Mouse (Mus musculus) left cerebral cortex, postnatal 4 days (tissue): Measurements from ENCODE around the gene Slc34a2. TPM values are rescaled to one million over a fixed set of nuclear protein-coding genes. Genes with fewer than 3 reads are reported as not detected.
A peak's percentile ranks its signal among the peaks of the same experiment; 100 is the strongest.

Experiments used
- DNase-seq: peaks from one replicate; pipeline ENCODE4 v3.0.0-alpha.2; 2022
- intact Hi-C: fragments of 180-260 bp; cut with DNase I; formaldehyde crosslinking; loops from one replicate; pipeline ENCODE4 v1.15.1; 2025
- total RNA-seq, 2 experiments: library from RNA; stranded (reverse); gene quantifications; 2 replicates each; pipeline ENCODE4 v1.2.3; 2021

Slc34a2 gene
- total RNA-seq, 2 experiments from 2014 or later: 0.14 TPM; not detected in 1

DNA sequence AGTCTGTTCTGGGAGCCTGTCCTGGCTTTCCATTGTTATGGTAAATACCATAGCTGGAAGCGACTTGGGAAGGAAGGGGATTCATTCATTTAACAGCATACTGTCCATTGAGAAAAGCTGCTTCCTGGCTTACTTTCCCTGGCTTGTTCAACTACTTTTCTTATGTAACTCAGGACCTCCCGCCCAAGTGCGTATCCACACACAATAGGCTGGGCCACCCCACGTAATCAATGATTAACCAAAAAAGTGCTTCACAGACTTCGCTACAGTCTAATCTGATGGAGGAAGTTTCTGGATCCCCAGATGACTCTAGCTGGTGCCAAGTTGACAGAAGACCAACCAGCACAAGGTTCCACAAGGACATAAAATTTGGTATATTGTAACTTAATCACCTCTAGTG lies 14.0 kb upstream of the Slc34a2 start:
- no peak for DNase-seq
- intact Hi-C loops: no loop called here

GRCm38 (mm10) chr5:53025276-53025973 lies 12.5 kb upstream of the Slc34a2 start:
- intact Hi-C loops: no loop called here
- DNase-seq: peak; percentile 16

- DNase-seq: no peak
- intact Hi-C loops: no loop called here
Measured at GRCm38 (mm10) chr5:53031346-53031745, 6.5 kb upstream of the Slc34a2 start.

DNA sequence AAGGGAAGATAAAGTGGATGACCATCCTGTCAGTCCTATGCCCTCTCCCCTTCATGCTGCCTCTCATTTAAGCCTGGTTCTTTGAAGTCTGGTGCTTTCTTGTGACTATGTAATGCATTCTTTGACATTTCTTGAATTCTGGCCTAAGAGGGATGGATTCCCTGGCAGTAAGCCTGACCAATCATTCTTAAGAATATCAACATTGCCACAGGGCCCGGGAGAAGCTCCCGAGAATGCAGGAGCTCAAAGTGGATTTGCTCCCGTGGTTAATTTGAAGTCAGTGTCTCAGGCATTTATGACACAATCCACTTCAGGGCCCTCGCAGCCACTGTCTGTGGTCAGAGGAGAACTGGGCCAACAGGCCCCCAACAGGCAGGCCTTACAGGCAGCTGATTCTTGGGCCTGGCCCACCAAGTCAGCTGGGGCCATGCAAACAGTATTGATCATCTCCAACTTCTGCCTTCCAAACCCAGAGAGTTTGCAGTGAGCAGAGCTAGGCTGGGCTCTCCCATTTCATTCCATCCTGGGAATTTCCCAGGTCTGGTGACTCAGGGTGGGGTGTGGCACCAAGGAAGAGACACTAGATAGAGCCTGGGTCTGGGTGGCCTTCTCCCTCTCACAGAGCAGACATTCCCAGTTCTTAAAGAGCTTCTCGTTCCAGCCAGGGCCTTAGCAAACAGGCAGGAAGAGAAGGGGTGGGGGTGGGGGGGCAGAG lies 4.3 kb downstream of the Slc34a2 start:
- DNase-seq: no peak
- intact Hi-C loops: no loop called here

GRCm38 (mm10) chr5:53042771-53043371 lies 5.0 kb downstream of the Slc34a2 start:
- DNase-seq: no peak

GRCm38 (mm10) chr5:53043716-53044115 lies 5.8 kb downstream of the Slc34a2 start:
- DNase-seq: no peak
- intact Hi-C loops: no loop called here

More at GRCm38 (mm10) chr5:53042771-53043371, 5.0 kb downstream of the Slc34a2 start:
- intact Hi-C loops: no loop called here

DNA sequence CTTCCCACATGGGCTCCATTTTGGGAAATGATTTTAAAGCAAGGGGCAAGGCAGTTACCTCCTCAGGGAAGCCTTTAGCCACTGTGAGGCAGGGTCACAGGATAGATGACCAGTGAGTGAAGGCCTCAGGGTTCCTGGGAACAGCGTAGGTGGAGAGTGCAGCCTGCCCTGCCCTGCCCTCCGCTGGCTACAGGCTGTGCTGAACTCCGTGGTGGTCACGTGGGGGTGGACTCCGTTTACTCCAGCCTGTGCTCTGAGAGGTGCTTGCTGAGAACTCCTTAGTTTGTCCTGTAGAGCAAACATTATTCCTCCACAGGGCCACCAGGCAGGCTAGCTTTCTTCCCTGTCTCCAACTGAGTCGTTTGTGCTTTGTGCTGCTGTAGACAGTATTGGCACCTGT lies 10.1 kb downstream of the Slc34a2 start:
- intact Hi-C loops: no loop called here
- DNase-seq: no peak

GRCm38 (mm10) chr5:53048599-53048998 lies 10.7 kb downstream of the Slc34a2 start:
- no peak for DNase-seq
- intact Hi-C loops: no loop called here

GRCm38 (mm10) chr5:53049046-53049445 lies 11.2 kb downstream of the Slc34a2 start:
- DNase-seq: no peak
- intact Hi-C loops: no loop called here

DNA sequence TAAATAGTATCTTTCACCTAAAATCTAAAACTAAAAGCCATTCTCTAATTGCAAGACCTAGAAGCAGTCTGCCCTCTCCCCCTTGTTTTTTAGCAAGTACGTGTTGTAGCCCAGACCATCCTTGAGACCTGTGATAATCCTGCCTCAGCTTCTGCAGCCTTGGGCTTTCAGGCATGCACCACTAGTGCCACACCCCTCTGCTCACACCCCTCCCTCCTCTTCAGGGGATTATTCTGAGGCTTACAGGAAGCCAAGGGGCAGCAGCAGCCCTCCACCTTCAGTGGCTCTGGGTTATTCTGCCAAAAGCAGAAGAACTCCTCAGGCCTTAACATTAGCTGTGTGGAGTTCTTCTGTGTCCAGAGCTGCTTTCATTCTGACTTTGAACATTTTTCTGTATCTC lies 13.1 kb downstream of the Slc34a2 start:
- DNase-seq: no peak
- intact Hi-C loops: no loop called here

- DNase-seq: no peak
Measured at GRCm38 (mm10) chr5:53053246-53053645, 15.4 kb downstream of the Slc34a2 start.

GRCm38 (mm10) chr5:53061532-53062130 lies 23.8 kb downstream of the Slc34a2 start:
- intact Hi-C loops: no loop called here
- no peak for DNase-seq

More at GRCm38 (mm10) chr5:53053246-53053645, 15.4 kb downstream of the Slc34a2 start:
- intact Hi-C loops: no loop called here

DNA sequence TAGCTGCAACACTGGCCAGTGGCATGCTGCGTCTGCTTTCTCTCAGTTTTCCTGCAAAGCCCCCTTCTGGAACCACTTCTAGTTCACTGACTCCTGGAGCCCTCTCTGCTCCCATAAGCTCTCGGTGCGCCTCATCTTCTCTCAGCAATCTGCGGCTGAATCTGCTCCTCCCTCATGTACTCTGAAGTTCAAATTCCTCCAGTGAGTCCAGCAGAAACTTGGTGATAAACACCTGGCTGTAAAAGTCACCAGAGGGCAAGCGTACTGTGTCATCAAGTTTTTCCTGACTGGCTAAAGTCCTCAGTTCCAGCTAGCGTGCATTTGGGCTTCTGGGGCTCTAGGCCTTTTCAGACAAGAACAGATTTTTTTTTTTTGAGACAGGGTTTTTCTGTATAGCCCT lies 36.7 kb downstream of the Slc34a2 start:
- intact Hi-C loops: no loop called here
- DNase-seq: no peak

DNA sequence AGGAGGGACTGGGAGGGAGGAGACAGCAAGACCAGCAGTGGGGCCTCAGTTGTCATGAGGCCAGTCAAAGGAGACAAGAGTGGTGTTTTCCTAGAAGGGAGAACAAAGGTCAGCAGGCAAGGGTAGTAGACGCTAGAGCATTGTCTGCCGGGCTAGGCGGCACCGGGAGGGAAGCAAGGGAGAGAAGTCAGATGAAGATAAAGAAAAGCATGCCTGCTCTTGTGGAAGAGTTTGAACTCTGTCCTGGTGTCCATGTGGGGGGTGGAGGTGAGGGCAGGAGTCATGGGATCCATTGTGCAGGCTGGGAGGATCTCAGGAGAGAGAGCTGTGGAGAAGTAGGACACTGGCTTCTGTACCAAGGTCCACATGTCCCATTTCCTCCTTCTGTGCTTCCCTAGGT lies 40.6 kb downstream of the Slc34a2 start:
- no peak for DNase-seq
- intact Hi-C loops: no loop called here

- no peak for DNase-seq
- intact Hi-C loops: no loop called here
Measured at GRCm38 (mm10) chr5:53087452-53087851, 49.6 kb downstream of the Slc34a2 start.

DNA sequence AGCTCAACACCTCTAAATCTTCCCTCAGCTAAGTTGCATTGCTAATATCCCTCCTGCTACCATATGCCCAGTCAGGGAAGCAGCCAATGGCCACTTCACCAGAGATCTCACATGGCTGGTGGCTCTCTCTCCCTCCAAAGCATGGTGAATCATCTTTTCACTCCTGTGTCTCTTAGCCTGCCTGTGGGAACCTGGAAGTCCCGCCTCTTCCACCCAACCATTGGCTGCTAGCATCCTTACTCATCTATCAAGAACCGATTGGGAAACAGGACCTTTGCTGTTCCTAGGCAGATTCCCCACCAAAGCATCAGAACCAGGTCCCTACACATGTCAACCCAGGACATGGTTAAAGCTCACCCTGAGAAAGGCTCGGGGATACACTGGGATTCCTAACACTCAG lies 53.5 kb downstream of the Slc34a2 start:
- intact Hi-C loops: no loop called here
- DNase-seq: no peak

GRCm38 (mm10) chr5:53101848-53102473 lies 64.1 kb downstream of the Slc34a2 start:
- intact Hi-C loops: no loop called here
- no peak for DNase-seq

DNA sequence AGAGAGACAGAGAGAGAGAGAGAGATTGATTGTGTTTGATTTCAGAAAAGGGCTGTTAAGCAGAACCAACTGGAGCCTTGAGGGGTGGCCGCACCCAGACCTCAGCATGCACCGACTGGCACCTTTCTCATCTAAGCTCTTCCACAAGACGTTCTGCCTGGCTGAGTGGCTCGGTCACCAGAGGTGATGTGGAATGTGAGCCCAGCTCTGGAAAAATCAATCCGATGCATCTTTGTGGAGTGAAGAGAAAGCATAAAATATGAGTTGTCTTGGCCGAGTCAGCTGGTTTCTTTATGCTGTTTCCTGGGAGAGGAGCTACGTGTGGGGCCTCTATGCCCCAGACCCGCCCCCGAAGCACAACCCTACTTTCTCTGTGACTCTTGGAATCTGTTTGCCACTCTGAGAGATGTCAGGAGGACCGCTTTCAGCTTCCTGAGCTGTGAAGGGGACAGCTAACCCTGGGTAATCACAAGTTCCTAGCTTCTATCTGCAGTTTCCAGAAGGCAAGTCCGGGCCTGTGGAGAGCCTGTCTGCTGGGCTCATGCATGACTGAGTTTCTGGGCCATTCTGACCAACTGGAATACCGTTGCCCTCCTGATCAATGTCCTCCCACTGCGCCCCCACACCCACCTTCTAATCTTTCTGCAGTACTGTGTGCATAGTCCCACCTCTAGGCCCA lies 66.4 kb downstream of the Slc34a2 start:
- intact Hi-C loops: no loop called here
- no peak for DNase-seq

DNA sequence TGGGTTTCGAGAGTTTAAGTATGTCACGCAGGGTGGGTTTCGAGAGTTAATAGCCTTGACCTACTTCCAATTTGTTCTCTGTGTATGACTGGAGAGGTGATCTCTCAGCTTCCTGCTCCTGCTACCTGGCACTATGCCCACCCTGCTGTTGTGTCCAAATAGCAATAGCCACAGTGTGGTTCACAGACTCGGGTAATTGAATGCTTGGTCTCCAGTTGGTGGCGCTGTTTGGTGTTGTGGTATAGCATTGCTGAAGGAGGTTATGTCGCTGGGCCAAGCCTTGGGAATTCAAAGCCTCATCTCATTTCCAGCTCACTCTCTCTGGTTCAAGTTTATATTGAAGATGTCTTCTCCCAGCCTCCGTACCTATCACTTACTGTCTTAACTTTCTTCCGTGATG lies 67.8 kb downstream of the Slc34a2 start:
- DNase-seq: peak; percentile 89
- intact Hi-C loops: no loop called here

DNA sequence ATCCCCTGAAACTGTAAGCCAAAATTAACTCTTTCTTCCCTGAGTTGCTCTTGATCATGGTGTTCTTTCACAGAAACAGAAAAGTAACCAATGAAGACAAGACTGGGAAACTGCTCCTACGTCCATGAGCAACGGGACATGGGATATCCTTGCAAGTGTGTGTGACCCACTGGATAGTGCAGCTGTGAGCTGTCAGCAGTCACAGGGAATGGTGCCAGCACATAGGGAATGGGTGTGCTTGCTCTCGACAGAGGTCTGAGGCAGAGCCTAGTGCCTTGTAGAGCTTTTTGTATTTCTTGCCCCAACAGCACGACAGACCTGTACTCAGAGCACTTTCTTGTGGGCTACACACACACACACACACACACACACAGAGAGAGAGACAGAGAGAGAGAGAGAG lies 68.2 kb downstream of the Slc34a2 start:
- DNase-seq: no peak
- intact Hi-C loops: no loop called here

GRCm38 (mm10) chr5:53106731-53107130 lies 68.8 kb downstream of the Slc34a2 start:
- intact Hi-C loops: no loop called here
- no peak for DNase-seq
